Mouse (Mus musculus) small intestine, adult 10 weeks (tissue): ENCODE data around the gene Bhlhe40. TPM values are rescaled to one million over a fixed set of nuclear protein-coding genes. Genes with fewer than 3 reads are reported as not detected.

Experiments used
- polyA plus RNA-seq: library from polyadenylated mRNA; stranded (reverse); fragments of 350-450 nt; fragmentation: Illumina TruSeq; extraction: RNeasy Lipid Tissue Mini Kit (QIAGEN cat#74804); gene quantifications from one replicate; pipeline ENCODE4 v1.2.3, GENCODE M21; 2014; ENCODE audit warnings: low replicate concordance

Gene Bhlhe40
- polyA plus RNA-seq = 34.0 TPM

GRCm38 (mm10) chr6:108660206-108660877, at the start of gene Bhlhe40:
Gene Bhlhe40 (plus strand): TSS chr6:108660629.

Other genes starting within 250 kb of the Bhlhe40 start
- gene Arl8b, start 122.5 kb downstream of the Bhlhe40 start, polyA plus RNA-seq = 192 TPM
- gene Edem1, start 168.0 kb downstream of the Bhlhe40 start, polyA plus RNA-seq = 233 TPM